Mouse (Mus musculus) lung, postnatal 10 days (tissue): ENCODE results near the gene Btbd35f6.
"Not testable (repeated sequence)": the region's sequence is repeated elsewhere in the genome, so short reads cannot be mapped to it uniquely, and the experiment has no call there.

ENCODE experiments used
- DNase-seq: peaks from one replicate; pipeline ENCODE4 v3.0.0; 2021

The Btbd35f6 gene

DNA sequence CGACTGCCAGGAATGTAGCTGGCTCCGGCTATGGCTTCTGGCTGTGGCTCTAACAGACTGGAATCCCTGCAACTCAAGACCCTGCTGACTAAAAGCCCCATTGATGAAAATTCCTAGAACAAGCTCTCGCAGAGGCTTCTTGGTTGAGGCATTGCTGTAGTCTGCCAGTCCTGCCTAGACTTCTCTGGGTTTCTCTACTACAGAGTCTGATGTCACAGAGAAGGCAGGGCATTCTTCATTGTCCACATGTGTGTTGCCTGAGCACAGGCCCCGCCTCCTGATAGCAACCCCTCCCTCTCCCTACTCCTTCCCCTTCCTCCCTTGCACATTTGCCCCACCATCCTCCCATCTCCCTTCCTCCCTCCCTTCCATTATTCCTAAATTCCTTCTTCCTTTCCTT lies at the start of gene Btbd35f6:
Gene Btbd35f6 (minus strand): TSS at position 101 of the 400 bp plus-strand sequence.
- DNase-seq, result not testable (repeated sequence)

DNA sequence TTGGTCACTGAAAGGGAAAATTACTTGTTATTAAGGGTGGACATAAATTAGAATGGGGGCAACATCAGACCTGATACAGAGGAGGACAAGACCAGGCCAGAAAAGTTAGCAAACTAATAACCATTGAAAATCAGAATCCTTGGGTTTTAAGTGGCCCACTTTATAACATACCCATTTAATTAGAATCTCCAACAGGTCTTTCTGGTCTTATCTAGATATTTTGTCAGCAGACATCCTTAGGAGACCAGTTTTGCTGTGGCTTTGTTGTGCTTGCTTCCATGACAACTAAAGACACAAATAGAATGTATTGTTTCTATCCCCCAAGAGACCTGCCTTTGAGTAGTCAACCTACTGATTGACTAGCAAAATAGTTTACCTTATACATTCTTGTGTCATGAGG lies 30.4 kb upstream of the Btbd35f6 start, which contains the start of gene Gm21870:
Gene Gm21870 (minus strand): TSS at position 101 of the 400 bp plus-strand sequence.
- DNase-seq, result not testable (repeated sequence)

GRCm38 (mm10) chrX:33930216-33930615 lies 26.1 kb downstream of the Btbd35f6 start:
- not testable (repeated sequence) for DNase-seq

DNA sequence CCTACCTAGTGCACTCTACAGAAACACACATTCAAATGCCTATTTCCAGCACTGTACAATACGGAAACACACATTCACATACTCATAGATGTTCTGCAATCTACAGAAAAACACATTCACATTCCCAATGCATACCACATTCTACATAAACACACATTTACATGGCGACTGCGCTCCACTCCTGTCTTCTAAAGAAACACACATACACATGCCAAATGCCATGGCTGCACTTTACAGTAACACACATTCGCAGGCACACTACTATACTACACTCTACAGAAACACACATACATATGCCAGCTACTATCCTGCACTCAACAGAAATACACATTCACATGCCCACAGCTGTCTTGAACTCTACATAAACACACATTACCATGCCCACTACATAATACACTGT lies 28.1 kb downstream of the Btbd35f6 start:
- not testable (repeated sequence) for DNase-seq

DNA sequence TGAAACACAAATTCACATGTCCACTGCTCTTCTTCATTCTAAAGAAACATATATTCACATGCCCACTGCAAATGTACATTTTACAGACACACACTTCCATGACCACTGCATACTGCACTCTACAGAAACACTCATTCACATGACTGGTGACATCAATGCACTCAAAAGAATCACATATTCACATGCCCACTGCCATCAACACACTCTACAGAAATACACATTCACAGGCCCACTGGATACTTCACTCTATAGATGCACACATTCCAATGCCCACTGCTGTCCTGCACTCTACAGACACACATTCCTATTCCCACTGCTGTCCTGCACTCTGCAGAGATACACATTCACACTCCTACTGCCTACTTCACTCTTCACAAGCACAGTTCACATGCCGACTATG lies 30.0 kb downstream of the Btbd35f6 start:
- not testable (repeated sequence) for DNase-seq

- not testable (repeated sequence) for DNase-seq
Observed at GRCm38 (mm10) chrX:33925420-33925819, 30.9 kb downstream of the Btbd35f6 start.
